Mouse (Mus musculus) frontal cortex, adult (tissue): ENCODE results near the gene Gm20431.

Experiments used
- ATAC-seq: cut with Nextera tagmentation; 2 replicates; pipeline ENCODE4 v1.9.2; 2017; ENCODE audit warnings: mild to moderate bottlenecking, moderate library complexity, mixed read lengths; ENCODE audit not compliant: low TSS enrichment

Gene Gm20431

GRCm38 (mm10) chr2:167600481-167600995 lies 60.8 kb downstream of the Gm20431 start:
- no peak for ATAC-seq

DNA sequence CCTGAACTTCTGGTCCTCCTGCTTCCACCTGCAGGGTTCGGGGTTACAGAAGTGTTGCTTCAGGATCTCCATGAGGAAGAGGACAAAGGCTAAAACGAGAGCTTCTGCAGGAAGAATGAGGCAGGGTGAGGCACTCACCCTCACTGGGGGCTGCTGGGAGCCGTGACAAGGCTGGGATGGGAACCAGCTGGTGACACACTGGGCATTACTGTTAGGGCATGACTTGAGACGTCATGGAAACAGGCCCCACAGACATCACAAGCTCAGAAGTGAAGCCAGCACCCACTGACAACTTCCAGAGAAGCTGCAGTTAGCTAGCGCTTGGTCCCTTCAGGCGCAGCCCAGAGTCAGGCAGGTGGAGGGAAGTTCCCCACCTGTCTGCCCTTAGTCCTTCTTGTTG lies 61.4 kb downstream of the Gm20431 start:
- ATAC-seq: no peak

DNA sequence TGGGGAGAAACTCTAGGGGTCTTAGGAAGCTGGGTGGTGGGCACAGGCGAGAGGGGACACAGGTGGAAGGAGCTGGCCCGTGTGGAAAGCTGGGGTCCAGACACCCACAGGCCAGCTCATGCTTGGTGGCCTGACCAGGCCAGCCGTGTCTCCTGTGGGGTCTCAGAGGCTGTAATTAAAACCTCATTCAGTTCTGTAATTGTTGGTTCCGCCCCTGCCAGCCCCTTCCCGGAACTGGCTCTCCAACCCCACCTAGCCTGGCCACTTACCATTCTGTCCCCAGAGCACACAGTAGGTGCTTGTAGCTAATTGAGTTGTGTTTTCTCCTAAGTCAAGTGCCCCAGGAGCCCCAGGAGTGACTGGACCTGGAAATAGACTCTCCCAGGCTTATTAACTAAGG lies 62.1 kb downstream of the Gm20431 start:
- ATAC-seq: no peak

DNA sequence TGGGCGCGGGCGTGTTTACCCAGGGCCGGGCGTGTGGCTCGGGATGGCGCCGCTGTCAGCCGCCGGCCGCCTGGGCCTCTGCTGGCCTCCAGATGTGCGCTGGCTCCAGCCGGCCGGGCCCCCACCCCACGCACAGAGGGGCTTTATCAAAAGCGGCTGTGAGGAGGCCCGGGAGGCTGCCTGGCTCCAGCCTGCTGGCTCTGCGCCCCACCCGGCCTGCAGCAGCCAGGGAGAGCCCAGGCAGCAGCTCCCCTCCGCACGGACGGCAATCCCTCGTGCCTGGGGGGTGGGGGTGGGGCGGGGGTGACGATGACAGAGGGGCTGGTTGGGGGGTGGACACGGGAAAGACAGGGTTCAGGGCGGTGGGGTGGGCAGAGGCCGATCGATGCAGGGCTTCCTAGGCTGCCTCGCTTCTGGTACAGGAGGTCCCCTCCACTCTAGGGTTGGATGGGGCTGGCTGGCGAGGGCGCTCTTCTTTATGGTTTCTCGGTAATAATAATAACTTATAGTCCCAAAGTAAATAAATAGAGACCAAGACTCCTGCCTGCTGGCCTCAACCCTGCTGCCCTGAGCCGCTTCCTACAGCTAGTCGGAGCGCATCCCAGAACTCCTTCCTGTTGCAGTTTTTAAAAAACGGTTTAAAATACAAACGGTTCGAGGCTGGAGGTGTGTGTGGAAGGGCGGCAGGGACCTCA lies 63.7 kb downstream of the Gm20431 start:
- no peak for ATAC-seq

GRCm38 (mm10) chr2:167596726-167597491 lies 64.4 kb downstream of the Gm20431 start:
- ATAC-seq: no peak

- ATAC-seq: no peak
Measured at GRCm38 (mm10) chr2:167596262-167596661, 65.0 kb downstream of the Gm20431 start.

- no peak for ATAC-seq
Measured at GRCm38 (mm10) chr2:167595761-167596171, 65.5 kb downstream of the Gm20431 start.

- peak; percentile 52 for ATAC-seq
Measured at GRCm38 (mm10) chr2:167594444-167594934, 66.8 kb downstream of the Gm20431 start.

GRCm38 (mm10) chr2:167593551-167594250 lies 67.6 kb downstream of the Gm20431 start:
- ATAC-seq: no peak

- ATAC-seq: 0 out of 2 replicates have a peak, but pooled peaks have one; percentile 31
Measured at GRCm38 (mm10) chr2:167588774-167589577, 72.3 kb downstream of the Gm20431 start.

GRCm38 (mm10) chr2:167586976-167587375 lies 74.3 kb downstream of the Gm20431 start:
- ATAC-seq: no peak

GRCm38 (mm10) chr2:167586041-167586440 lies 75.3 kb downstream of the Gm20431 start:
- no peak for ATAC-seq

- ATAC-seq: no peak
Measured at GRCm38 (mm10) chr2:167585273-167585672, 76.0 kb downstream of the Gm20431 start.

DNA sequence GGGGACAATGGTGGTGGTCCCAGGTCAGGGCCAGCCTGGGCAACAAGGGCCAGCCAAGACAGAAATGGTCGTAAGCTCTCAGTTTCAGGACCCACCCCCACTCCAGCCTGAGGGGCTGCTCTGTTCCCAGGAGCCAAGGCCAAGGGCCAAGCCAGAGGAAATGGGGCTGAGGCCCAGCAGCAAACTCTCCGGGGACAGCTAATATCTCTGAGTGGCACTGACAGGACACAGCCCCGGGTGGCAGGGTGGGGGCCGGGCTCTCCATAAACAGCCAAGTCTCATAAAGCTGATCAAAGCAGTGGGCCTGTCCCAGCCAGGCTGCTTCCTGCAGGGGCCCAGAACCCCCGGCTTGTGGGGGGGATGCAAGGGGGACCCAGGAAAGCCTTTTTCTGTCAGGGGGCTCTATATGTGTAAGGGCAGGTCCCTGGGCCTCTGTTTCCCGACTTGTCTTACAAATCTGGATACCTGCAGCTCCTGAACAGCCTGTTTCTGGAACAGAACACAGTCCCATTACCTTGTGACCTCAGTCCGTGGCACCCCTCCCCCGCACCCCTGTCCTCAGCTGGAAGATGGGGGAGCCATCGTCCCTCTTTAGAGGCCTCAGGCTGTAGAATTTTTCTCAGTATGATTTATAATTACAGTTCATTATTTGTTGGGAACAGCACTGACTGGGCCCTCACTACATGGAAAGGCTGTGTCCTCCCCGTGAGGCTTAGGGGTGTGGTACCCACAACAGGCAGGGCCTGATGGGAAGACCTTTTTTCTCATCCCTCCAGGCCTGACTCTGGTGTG lies 77.9 kb downstream of the Gm20431 start:
- no peak for ATAC-seq

GRCm38 (mm10) chr2:167578521-167578920 lies 82.8 kb downstream of the Gm20431 start:
- no peak for ATAC-seq

GRCm38 (mm10) chr2:167577186-167577785 lies 84.0 kb downstream of the Gm20431 start:
- ATAC-seq: no peak

DNA sequence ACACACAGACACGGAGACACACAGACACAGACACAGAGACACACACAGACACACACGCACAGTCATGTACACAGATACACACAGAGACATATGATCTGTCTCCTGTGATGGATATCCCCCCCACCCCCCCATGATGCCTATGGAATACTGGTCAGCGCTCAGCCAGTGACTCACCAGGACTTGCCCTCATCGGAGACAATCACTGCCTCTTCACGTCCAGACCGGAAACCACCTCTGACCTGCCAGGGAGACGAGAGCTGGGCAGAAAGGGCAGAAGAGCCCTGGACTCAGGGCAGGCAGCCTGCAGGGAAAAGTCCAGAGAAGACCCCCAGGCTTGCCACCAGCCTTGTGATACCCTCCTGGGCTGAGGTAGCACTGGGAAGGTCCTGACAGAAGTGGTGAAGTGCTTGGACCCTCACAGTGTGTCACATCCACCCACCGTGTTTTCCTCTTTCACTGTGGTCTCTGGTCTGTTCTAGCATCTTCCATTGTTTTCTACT lies 85.1 kb downstream of the Gm20431 start:
- no peak for ATAC-seq

DNA sequence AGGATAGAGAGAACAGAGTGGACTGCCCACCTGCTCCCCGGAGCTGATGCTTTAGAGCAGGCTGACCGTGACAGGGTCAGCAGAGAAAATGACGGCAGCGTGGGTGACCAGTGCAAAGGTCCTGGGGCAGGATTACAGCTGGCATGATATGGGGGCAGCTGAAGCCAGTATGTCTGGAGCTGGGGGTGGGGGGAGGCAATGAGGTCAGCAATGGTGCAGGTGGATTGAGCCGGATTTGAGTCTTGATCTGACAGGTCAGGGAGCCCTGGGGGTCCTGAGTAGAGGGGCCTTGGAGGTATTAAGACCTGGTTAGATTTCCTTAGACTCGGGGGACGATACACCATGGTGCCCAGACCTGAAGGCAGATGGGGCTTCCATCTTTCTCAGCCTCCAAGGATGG lies 85.7 kb downstream of the Gm20431 start:
- ATAC-seq: no peak

- ATAC-seq: no peak
Measured at GRCm38 (mm10) chr2:167574814-167575213, 86.5 kb downstream of the Gm20431 start.
